Mouse (Mus musculus): Measurements from ENCODE around the gene Sh3pxd2b.

DNA sequence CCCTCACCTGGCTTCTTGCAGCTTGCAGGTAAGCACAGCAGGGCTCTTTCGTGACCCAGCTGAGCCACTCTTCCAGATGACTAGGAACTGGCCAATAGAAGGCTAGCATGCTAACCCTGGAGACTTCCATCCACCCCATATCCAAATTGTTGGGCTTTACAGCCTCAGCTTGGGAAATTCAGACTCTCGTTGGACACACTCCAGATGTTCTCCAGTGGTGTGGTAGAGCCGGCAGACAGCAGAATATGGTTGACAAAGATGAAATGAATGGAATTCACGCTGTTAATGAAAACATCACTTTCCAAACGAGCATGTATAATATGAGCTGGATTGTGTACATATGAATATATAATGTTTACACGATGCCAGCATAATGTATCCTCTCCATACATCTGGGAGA, 48.2 kb downstream of the Sh3pxd2b start:
- no peak for TF ChIP-seq POLR2A (IDR thresholded peaks at IDR 0.05; ENCODE audit: borderline replicate concordance, low read depth, low read length)
- TF ChIP-seq CTCF (IDR thresholded peaks at IDR 0.05; ENCODE audit: low read depth, low read length), result no peak

Measured in bone marrow macrophage, adult 2 months (primary cell).